13 mouse cellular contexts compared by ENCODE assay signal in the genomic region with DNA sequence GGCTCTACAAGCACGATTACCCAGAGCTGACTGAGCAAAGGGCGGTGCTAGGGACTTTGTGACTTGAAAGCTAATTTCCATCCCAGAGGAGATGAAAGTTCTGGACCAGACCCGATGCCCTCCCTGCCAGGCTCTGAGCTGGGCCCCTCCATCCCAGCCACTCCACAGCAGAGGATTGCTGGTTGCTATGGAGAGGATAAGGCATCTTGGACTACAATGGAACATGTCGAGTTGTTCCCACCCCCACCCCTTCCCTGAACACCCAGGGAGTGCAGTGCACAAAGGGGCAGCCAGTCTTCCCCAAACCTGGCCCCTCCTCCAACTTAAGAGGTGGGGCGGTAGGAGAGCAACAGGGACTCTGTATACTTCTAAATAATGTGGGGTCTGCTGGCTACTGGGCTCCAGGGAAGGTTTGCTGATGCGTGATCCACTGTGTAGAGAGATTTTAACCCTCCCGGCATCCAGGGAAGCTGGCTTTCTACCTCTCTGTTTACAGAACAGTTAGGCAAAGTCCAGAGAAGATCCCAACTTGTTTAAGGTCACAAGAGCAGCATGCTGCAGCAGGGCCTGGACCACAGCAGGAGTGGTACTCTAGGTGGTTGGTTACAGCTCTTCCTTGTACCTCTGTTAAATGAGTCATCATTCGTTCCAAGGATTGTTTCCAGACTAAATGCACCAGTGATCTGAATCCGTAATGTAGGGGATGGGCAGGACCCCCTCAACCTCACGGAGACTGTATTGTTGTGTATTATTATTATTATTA. TPM values are rescaled to one million over a fixed set of nuclear protein-coding genes. Genes with fewer than 3 reads are reported as not detected.
DNase-seq lines count a peak whose midpoint lies in the region; ATAC-seq lines count a peak whose summit lies in the region.
"Had no signal": no experiment of that assay in that cellular context is flagged by ENCODE, and none has a peak within 500 bp of the region (broad histone marks: within the 10 kb centered on the region; RNA-seq: fewer than 3 reads in every experiment).

No protein-coding gene starts in this region.

- no peak overlapping the region for H3K4me3 ChIP-seq in kidney, embryonic 16.5 days (ENCODE audit: low read length)
- H3K4me3 ChIP-seq in forebrain, embryonic 12.5 days (replicated peaks) = peak overlapping the region; percentile 62
- H3K4me3 ChIP-seq in neural tube, embryonic 15.5 days (replicated peaks) = no peak overlapping the region
- H3K4me3 ChIP-seq in limb, embryonic 10.5 days = no peak overlapping the region
- H3K4me3 ChIP-seq: liver, embryonic 15.5 days had no signal

- ATAC-seq in kidney, embryonic 16.5 days (ENCODE audit: low FRiP score, low TSS enrichment) = no peak
- peak; percentile 85 for ATAC-seq in forebrain, embryonic 12.5 days (ENCODE audit: low FRiP score)
- peak; percentile 53 for ATAC-seq in neural tube, embryonic 15.5 days (ENCODE audit: low FRiP score)
- ATAC-seq: Patski had no signal

- H3K27me3 ChIP-seq in kidney, embryonic 16.5 days (ENCODE audit: insufficient read depth, low read length) = peaks cover 11% of the 10 kb centered on the region; the same call in 1 of the 2 replicates
- no peaks in the 10 kb centered on the region; the same call in 1 of the 2 replicates for H3K27me3 ChIP-seq in forebrain, embryonic 12.5 days
- peaks cover 8% of the 10 kb centered on the region; the same call in 1 of the 2 replicates for H3K27me3 ChIP-seq in neural tube, embryonic 15.5 days (replicated peaks)
- peaks cover 49% of the 10 kb centered on the region for H3K27me3 ChIP-seq in limb, embryonic 10.5 days (ENCODE audit: low read depth, poor library complexity, severe bottlenecking)
- H3K27me3 ChIP-seq: Patski had no signal

- H3K36me3 ChIP-seq in kidney, embryonic 16.5 days (ENCODE audit: insufficient read depth, low read length) = no peaks in the 10 kb centered on the region
- H3K36me3 ChIP-seq in forebrain, embryonic 12.5 days (replicated peaks) = peaks cover 1% of the 10 kb centered on the region
- no peaks in the 10 kb centered on the region for H3K36me3 ChIP-seq in neural tube, embryonic 15.5 days
- H3K36me3 ChIP-seq in limb, embryonic 10.5 days = no peaks in the 10 kb centered on the region
- H3K36me3 ChIP-seq: liver, embryonic 15.5 days had no signal

- no peak overlapping the region for H3K27ac ChIP-seq in kidney, embryonic 16.5 days (ENCODE audit: low read length)
- peak overlapping the region; percentile 95 for H3K27ac ChIP-seq in forebrain, embryonic 12.5 days
- H3K27ac ChIP-seq in neural tube, embryonic 15.5 days (replicated peaks) = peak overlapping the region; percentile 71; the same call in 1 of the 2 replicates
- H3K27ac ChIP-seq in limb, embryonic 10.5 days = no peak overlapping the region
- H3K27ac ChIP-seq: liver, embryonic 15.5 days had no signal

- WGBS in kidney, embryonic 16.5 days = 37% methylated on average over 10 of the region's 10 CpGs
- 6% methylated on average over 10 of the region's 10 CpGs for WGBS in forebrain, embryonic 12.5 days
- 18% methylated on average over 10 of the region's 10 CpGs for WGBS in neural tube, embryonic 15.5 days
- 33% methylated on average over 10 of the region's 10 CpGs for WGBS in limb, embryonic 10.5 days

- no peaks in the 10 kb centered on the region for H3K9me3 ChIP-seq in kidney, embryonic 16.5 days (ENCODE audit: low read length)
- H3K9me3 ChIP-seq in forebrain, embryonic 12.5 days = no peaks in the 10 kb centered on the region
- H3K9me3 ChIP-seq in neural tube, embryonic 15.5 days (replicated peaks) = no peaks in the 10 kb centered on the region
- no peaks in the 10 kb centered on the region for H3K9me3 ChIP-seq in limb, embryonic 10.5 days (replicated peaks)
- H3K9me3 ChIP-seq: liver, embryonic 15.5 days had no signal

- DNase-seq in kidney, postnatal 25 days = no peak
- peak; percentile 75 for DNase-seq in mesoderm, embryonic 11.5 days (ENCODE audit: low read depth, low spot score)
- DNase-seq in adrenal gland, postnatal 14 days = no peak
- DNase-seq in thymus, postnatal 36 days = no peak
- no peak for DNase-seq in limb, embryonic 10.5 days (ENCODE audit: low spot score)
- DNase-seq: cerebellum, postnatal 25 days; kidney, adult 18-20 months had no signal

- peaks cover 51% of the 10 kb centered on the region for H3K4me1 ChIP-seq in kidney, embryonic 16.5 days (ENCODE audit: insufficient read depth, low read length)
- H3K4me1 ChIP-seq in forebrain, embryonic 12.5 days = peaks cover 80% of the 10 kb centered on the region
- peaks cover 58% of the 10 kb centered on the region for H3K4me1 ChIP-seq in neural tube, embryonic 15.5 days
- peaks cover 62% of the 10 kb centered on the region for H3K4me1 ChIP-seq in limb, embryonic 10.5 days

- peak overlapping the region; percentile 59 for H3K4me2 ChIP-seq in kidney, embryonic 16.5 days (replicated peaks; ENCODE audit: low read depth, low read length)
- H3K4me2 ChIP-seq in forebrain, embryonic 12.5 days = peak overlapping the region; percentile 71
- peak overlapping the region; percentile 49 for H3K4me2 ChIP-seq in neural tube, embryonic 15.5 days
- H3K4me2 ChIP-seq: liver, embryonic 15.5 days had no signal

- no peak overlapping the region for H3K9ac ChIP-seq in kidney, embryonic 16.5 days (replicated peaks; ENCODE audit: low read length)
- peak overlapping the region; percentile 79; the same call in 1 of the 2 replicates for H3K9ac ChIP-seq in forebrain, embryonic 12.5 days
- H3K9ac ChIP-seq in neural tube, embryonic 15.5 days (replicated peaks) = no peak overlapping the region
- H3K9ac ChIP-seq: liver, embryonic 15.5 days had no signal

RNA-seq across cellular contexts. Expression of a gene that starts 2.1 kb away (rescaled TPM):
- polyA plus RNA-seq in kidney, embryonic 16.5 days (2015; fragmentation: Nextera tagmentation; extraction: Ambion mirVana) = 4.5 and 4.6 TPM in 2 replicates
- 24.8 and 24.9 TPM in 2 replicates for polyA plus RNA-seq in forebrain, embryonic 12.5 days (2016; fragmentation: Nextera tagmentation; extraction: Ambion mirVana)
- 2.5 and 2.6 TPM in 2 replicates for polyA plus RNA-seq in neural tube, embryonic 15.5 days (2015; fragmentation: Nextera tagmentation; extraction: Ambion mirVana)
- total RNA-seq in adrenal gland, postnatal 14 days (2021) = 0.60 and 0.82 TPM in 2 replicates
- polyA plus RNA-seq in limb, embryonic 10.5 days (2016; fragmentation: Nextera tagmentation; extraction: Ambion mirVana) = 2.1 and 4.3 TPM in 2 replicates
- total RNA-seq: megakaryocyte-erythroid progenitor cell, adult 5-6 weeks had no signal

Comparison
In these comparisons a context has a peak if more than half of its experiments do, and no peak if none do; other contexts are left out.
1. H3K27ac ChIP-seq: peak in forebrain, embryonic 12.5 days (single experiment) and neural tube, embryonic 15.5 days (single experiment); none in kidney, embryonic 16.5 days (single experiment) and limb, embryonic 10.5 days (single experiment).
2. Peak in every context shown above with its lines, with median percentiles within 50 percentile points of each other: H3K4me2 ChIP-seq.